Mouse (Mus musculus) testis, adult 2 months (tissue): ENCODE measurements around the gene 1700011L22Rik. TPM values are rescaled to one million over a fixed set of nuclear protein-coding genes. Genes with fewer than 3 reads are reported as not detected.
A peak's percentile ranks its signal among the peaks of the same experiment; 100 is the strongest.

Source experiments
- H3K27ac ChIP-seq: fragments of 200-500 bp; 2 replicates; pipeline ENCODE4 v1.5.1; 2012; ENCODE audit warnings: low read depth, low read length; ENCODE audit not compliant: control insufficient read depth, insufficient read depth
- H3K27me3 ChIP-seq: fragments of 200-500 bp; 2 replicates; pipeline ENCODE4 v1.6.1; 2012; ENCODE audit warnings: mild to moderate bottlenecking, low read length, moderate library complexity; ENCODE audit not compliant: control insufficient read depth, insufficient read depth
- H3K36me3 ChIP-seq: fragments of 200-500 bp; 2 replicates; pipeline ENCODE4 v1.6.1; 2012; ENCODE audit warnings: mild to moderate bottlenecking, low read length; ENCODE audit not compliant: control insufficient read depth, insufficient read depth
- H3K4me1 ChIP-seq: fragments of 200-500 bp; 2 replicates; pipeline ENCODE4 v1.6.1; 2012; ENCODE audit warnings: low read length; ENCODE audit not compliant: control insufficient read depth, insufficient read depth
- H3K4me3 ChIP-seq: fragments of 200-500 bp; 2 replicates; pipeline ENCODE4 v1.5.1; 2012; ENCODE audit warnings: low read depth, mild to moderate bottlenecking, low read length, moderate library complexity, mixed read lengths; ENCODE audit not compliant: control insufficient read depth
- CTCF ChIP-seq: fragments of 200-500 bp; IDR thresholded peaks from 2 replicates; pipeline ENCODE4 v1.5.1; 2012; ENCODE audit warnings: low read depth, mild to moderate bottlenecking, inconsistent platforms, low read length, moderate library complexity; ENCODE audit not compliant: control insufficient read depth, insufficient read depth, insufficient replicate concordance
- POLR2A ChIP-seq: fragments of 200-500 bp; IDR thresholded peaks from 2 replicates; pipeline ENCODE4 v1.6.1; 2012; ENCODE audit warnings: low read depth, mild to moderate bottlenecking, inconsistent platforms, low read length, moderate library complexity; ENCODE audit not compliant: control insufficient read depth
- polyA plus RNA-seq: library from polyadenylated mRNA; depleted of rRNA; stranded (reverse); fragments of >200 nt; gene quantifications from 2 replicates; pipeline ENCODE4 v1.2.3, GENCODE M21; 2012; rRNA removed

Gene 1700011L22Rik
- polyA plus RNA-seq, result 402 and 425 TPM in 2 replicates

DNA sequence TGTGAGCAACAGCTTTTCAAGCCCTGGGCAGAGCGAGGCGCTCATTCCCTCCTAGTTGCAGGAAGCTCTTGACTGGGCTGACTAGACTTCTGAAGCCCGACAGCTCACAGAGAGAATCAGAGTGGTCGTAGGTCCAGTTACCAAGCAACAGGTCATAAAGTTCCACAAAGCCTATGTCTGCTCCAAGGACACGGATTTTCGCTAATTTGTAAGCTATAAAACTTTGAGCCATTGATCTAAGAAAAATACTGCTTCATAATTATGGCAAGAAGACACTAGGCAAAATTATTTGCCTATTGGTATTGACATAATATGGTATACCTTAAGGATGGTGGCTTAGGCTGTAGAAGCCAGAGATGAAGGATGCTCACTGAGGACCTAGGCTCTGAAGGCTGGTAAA, at the start of gene 1700011L22Rik:
Gene 1700011L22Rik, minus strand, starts transcription at position 101 of the 400 bp plus-strand sequence.
- Histone ChIP-seq H3K36me3 (no peaks in the 10 kb centered on the region), H3K4me1 (no peaks in the 10 kb centered on the region), H3K27ac (no peak within 1 kb of the TSS), H3K4me3 (peak within 1 kb of the TSS; percentile 79), H3K27me3 (no peaks in the 10 kb centered on the region)
- TF ChIP-seq POLR2A, result peak; percentile 61; the same call in 1 of the 2 replicates
- no peak for TF ChIP-seq CTCF

DNA sequence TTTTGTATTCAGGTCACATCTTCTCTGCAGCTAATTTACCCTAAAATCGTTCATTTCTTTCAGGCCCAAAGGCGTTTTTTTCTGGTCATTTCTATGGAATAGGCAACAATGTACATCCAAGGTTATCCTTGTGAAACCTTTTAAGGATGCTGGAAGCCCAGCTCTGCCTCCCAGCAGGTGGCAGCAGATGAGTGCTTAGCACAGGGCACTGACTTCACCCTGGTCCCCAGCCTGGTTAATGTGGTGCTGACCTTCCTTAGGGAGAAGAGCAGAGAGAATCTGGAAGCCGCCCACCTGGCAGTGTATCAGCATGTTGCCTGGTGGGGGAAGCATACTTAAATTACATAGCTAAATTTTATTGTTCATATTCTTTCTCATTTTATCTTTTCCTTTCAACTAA, 49.4 kb upstream of the 1700011L22Rik start:
- no peak overlapping the region for H3K4me3 ChIP-seq
- no peaks in the 10 kb centered on the region for H3K27me3 ChIP-seq
- H3K36me3 ChIP-seq, result 0 out of 2 replicates have a peak, but pooled peaks cover 2% of the 10 kb centered on the region
- TF ChIP-seq POLR2A, result no peak
- peak; percentile 63; the same call in 1 of the 2 replicates for TF ChIP-seq CTCF
- H3K27ac ChIP-seq, result no peak overlapping the region
- H3K4me1 ChIP-seq, result no peaks in the 10 kb centered on the region; the same call in 1 of the 2 replicates

DNA sequence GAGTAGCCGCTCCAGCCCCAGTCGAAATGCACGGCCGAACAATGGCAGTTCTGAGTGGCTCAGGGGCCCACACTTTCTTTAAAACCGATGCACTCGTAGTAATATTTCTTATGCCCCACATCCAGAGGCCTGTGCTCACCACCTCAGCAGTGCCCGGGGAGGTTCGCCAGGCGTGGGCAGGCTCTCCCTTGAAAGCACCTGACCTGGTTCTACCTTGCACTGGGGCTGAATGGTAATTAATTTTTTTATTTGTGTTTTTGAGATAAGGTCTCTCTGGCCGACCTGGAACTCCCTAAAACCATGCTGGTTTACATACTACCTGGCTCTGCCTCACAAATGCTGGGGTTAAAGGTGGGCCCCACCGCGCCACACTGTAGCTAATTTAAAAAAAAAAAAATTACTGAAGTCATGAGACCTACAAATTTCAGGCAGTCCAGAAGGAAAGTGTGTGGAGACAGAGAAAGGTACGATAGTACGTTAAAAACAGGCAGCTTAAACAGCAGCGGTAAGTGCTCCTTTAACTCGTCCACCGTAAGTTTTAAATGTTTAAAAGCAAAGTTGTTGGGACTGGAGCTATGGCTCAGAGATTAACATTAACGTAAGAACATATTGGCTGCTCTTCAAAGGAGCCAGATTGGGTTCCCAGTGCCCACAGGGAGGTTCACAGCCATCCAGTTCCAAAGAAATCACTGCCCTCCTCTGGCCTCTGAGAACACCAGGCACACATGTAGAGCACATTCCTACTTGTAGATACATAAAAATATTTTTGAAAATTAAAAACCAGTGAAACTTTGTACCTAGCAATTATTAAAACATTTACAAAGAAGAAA, 47.1 kb upstream of the 1700011L22Rik start:
- Histone ChIP-seq H3K36me3 (0 out of 2 replicates have a peak, but pooled peaks cover 2% of the 10 kb centered on the region), H3K4me1 (no peaks in the 10 kb centered on the region; the same call in 1 of the 2 replicates), H3K4me3 (peak overlapping the region; percentile 94), H3K27me3 (no peaks in the 10 kb centered on the region), H3K27ac (peak overlapping the region; percentile 92)
- TF ChIP-seq POLR2A (no peak), CTCF (no peak)

DNA sequence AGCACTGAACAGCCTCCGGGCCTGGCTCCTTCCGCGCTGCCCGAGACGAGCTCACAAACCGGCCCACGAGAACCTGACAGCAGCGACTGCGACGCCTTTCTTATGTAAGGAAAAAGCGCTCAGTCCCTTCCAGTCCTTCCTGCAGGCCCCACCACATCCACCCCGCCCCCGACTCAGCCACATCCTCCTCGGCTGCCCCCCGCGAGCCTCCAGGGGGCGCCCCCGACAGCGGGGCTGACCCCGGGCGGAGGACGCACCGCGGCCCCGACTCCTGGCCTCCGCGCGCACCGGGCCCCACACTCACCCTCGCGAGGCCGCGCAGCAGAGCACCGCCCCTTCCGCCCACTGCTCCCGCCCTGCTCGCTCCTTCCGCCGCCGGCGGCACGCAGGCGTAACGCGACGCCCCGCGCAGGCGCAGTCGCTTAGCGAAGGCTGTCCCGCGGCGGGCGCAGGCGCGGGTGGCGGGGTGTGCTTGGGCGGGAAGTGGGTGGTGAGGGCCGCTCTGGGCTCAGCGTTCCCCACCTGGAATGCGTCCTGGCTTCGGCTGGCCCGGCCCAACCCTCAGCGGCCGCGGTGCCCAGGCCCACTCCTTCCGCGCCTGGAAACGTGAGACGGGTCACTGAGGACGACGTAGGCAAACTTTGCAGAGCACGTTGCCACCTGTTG, 46.4 kb upstream of the 1700011L22Rik start, which contains the start of gene Mmaa:
Gene Mmaa, minus strand, starts transcription at position 328 of the 666 bp plus-strand sequence.
- Histone ChIP-seq H3K4me3 (peak within 1 kb of the TSS; percentile 94), H3K27me3 (no peaks in the 10 kb centered on the region), H3K4me1 (no peaks in the 10 kb centered on the region; the same call in 1 of the 2 replicates), H3K27ac (peak within 1 kb of the TSS; percentile 92), H3K36me3 (0 out of 2 replicates have a peak, but pooled peaks cover 2% of the 10 kb centered on the region)
- no peak for TF ChIP-seq CTCF
- TF ChIP-seq POLR2A, result peak; percentile 88

DNA sequence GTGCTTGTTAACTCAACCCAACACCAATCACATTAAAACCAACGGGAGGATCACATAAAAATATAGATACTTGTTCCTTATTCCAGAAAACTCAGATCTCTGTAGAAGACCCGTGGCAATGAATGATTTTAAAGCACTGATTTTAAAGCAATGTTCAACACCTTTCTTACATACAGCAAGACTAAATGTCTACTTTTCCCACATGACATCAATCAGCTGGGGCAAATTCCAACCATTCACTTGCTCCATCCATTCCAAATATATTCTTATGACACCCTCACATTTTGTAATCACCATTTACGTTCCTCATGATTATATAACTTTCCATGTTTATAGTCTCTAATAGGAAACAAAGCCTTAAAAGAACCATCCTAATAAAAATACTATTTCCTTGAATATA, 45.5 kb upstream of the 1700011L22Rik start:
- H3K27ac ChIP-seq, result no peak overlapping the region
- H3K36me3 ChIP-seq, result 0 out of 2 replicates have a peak, but pooled peaks cover 2% of the 10 kb centered on the region
- H3K27me3 ChIP-seq, result no peaks in the 10 kb centered on the region
- H3K4me1 ChIP-seq, result no peaks in the 10 kb centered on the region; the same call in 1 of the 2 replicates
- no peak overlapping the region for H3K4me3 ChIP-seq
- TF ChIP-seq CTCF, result no peak
- TF ChIP-seq POLR2A, result no peak

DNA sequence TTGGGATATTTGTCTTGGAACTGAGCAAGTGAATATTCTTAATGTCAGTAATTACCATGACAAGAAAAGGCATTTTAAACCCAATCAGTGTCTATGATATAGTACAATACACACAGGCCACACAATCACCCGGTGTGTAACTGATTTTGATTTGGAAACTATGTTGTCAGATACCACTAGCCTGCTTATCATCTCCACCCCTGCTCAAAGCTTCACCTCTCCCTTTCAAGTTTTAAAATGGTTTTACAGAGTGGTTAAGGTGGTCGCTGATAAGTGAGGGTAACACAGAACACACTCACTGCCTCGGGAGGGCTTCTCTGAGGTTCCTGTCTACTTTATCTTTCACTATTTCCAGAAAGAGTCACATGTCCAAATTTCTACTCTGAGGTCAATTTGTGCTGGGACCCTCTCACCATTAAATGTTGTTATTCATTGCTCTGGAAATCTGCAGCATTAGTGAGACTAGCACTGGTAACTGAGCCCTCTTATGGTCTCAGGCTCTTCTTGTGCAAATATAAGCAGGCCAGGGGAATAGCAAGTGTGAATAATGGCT, 44.4 kb upstream of the 1700011L22Rik start:
- no peaks in the 10 kb centered on the region for H3K27me3 ChIP-seq
- TF ChIP-seq CTCF, result no peak
- H3K27ac ChIP-seq, result no peak overlapping the region
- no peaks in the 10 kb centered on the region; the same call in 1 of the 2 replicates for H3K4me1 ChIP-seq
- H3K36me3 ChIP-seq, result no peaks in the 10 kb centered on the region
- no peak overlapping the region for H3K4me3 ChIP-seq

DNA sequence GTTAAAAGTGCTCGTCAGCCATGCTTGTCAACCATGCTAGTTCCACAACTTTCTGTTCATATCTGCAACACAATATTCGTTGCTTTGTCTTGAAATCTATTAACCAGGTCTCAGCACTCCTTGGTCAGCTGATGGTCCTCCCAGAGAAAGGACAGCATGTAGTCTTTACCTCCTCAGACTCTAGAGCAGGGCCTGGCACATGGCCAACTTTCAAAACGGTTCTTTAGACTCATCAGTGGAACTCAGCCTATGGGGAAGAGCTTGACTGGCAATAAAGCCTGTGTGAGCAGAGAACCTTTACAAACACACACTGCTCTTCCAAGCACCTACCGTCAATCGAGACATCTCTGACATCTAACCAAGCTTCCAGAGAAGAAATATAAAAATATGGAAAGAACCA, 41.2 kb upstream of the 1700011L22Rik start:
- Histone ChIP-seq H3K4me1 (no peaks in the 10 kb centered on the region), H3K27me3 (no peaks in the 10 kb centered on the region), H3K4me3 (no peak overlapping the region), H3K36me3 (no peaks in the 10 kb centered on the region), H3K27ac (no peak overlapping the region)
- TF ChIP-seq POLR2A, result no peak
- no peak for TF ChIP-seq CTCF
